Mouse (Mus musculus) urinary bladder, adult 18-20 months (tissue): ENCODE data around the gene Elmsan1.

Experiments
- DNase-seq, 2 experiments: peaks; one replicate each; pipeline ENCODE4 v3.0.0; 2022; ENCODE audit warnings: low spot score in 2 of 2, mixed read lengths in 2 of 2

Gene Elmsan1

DNA sequence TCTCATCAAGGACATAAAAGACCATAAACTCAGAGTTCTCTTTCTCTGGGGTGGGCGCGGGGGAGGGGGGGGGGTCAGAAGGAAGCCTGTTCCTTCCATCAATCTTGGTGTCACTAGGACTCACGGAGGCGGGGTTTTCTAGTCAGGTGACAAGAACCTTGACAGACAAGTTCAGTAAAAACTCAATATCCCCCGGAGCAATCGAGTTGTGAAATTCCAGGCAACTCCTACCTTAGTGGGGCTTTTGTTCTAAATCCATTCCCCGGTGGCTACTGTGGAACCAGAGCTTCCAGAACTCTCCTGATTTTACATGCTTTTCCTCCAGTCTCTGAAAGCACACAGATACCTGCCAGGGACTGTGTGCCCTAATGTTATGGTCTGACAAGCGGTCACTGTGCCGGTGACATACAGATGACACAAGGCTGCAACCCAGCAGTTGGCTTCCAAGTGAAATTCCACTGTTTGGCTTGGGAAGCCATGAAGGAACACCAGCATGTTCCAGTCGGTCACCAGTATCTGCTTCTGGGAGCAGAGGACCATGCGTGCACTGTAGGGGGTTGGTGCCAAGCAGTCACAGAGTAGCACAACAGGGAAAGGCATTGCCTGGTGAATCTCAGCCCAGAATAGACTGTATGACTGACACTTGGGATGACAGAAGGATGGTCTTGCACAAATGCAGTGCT is 2.8 kb downstream of the Elmsan1 start:
- no peak for DNase-seq

DNA sequence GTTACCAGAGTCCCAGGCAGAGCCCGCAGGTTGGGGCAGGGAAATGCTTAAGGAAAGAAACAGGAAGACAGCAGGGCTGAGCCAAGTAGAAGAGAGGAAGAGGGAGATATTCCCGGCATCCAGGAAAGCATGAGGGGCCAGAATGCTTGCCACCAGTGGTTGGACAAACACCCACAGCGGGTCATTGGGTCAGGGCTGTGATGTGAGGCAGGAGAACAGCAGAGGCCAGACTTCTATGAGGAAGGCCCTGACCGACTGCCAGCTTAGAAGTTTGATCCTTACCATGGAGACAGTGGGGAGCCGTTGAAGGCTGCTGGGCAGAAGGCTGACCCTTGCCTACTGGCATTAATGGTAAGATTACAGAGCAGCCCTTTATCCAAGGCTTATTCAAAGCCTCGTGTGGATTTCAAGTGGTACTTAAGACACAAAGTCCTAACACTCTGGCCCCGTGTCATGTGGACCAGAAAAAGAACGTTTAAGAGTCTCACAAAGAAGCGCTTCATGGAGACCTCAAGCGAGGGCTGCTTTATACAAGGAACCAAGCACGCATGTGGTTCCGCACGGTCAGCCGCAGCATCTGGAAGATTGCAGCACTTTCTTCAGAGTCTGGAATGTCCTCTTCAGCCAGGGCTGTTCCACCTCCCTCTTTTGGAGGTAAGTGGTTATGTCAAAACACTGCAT is 4.0 kb downstream of the Elmsan1 start:
- DNase-seq, result no peak

DNA sequence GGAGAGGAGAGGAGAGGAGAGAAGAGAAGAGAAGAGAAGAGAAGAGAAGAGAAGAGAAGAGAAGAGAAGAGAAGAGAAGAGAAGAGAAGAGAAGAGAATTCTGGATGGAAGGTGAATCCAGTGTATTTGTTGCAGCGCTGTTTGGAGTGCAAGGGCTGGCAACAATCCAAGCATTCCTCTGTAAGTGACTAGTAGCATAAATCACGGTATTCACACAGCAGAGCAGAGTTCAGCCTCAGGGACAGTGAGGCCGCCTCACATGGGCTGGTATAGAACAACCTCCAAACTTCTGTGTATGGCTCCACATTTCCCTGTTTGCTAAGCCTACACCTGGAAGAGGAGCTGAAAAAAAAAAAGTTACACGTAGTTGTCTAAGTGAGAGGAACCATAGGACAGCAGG is 6.4 kb downstream of the Elmsan1 start:
- DNase-seq, result no peak

GRCm38 (mm10) chr12:84211021-84211538 is 7.6 kb downstream of the Elmsan1 start:
- DNase-seq, result no peak

DNA sequence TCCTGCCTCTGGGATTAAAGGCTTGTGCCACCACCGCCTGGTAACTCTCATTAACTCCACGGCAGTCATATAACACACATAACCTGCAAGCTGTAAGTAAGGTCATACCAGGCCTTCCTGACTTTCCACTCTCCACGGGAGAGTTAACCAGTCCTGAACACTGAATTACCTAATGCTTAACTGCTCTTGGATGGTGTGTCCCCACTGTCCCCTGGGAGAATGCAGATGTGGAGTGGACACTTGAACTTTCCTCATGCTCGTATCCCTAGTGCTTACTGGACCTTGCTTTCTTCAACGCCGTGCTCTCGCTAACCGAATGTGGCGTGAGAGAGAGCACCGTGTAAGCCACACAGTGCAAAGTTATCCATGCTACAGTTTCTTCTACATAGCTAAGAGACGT is 8.4 kb downstream of the Elmsan1 start:
- no peak for DNase-seq

DNA sequence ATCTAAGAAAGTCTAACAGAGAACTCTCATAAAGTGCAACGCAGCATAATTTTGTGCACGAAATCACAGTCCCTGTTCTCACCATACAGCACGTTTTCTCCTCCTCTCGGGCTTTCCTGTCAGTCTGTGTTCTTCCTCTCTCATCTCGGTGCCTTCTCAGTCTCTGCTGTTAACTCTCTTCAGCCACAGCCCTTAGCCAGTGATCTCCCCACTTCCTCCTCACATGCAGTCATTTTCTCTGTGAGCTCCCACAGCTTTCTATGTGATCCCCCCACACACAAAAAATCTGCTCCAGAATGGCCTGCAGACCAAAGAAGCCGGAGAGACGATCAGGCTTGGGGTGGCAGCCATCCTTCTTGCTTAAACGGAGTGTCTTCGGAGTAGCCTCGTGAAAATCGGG is 9.6 kb downstream of the Elmsan1 start:
- no peak for DNase-seq

GRCm38 (mm10) chr12:84207209-84207817 is 11.4 kb downstream of the Elmsan1 start:
- no peak for DNase-seq

DNA sequence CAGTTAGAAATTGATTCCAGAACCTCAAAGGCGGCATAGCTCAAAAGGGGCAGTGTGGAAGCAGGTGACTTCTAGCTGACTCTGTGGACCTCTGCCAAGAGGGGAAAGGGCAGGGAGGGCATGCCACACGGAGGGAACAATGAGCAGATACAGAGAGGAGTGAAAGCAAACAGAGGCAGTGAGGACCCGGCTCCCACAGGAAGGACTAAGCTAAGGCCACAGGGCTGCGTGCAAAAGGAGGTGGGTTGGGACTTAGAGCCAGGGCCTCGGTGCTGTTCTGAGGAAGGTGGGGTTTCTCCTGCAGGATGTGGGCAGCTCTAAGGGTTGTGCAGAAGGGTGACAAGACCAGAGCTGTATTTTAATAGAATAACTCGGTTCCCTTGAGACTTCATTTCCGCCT is 12.2 kb downstream of the Elmsan1 start:
- no peak for DNase-seq

- DNase-seq, result no peak
Observed at GRCm38 (mm10) chr12:84205659-84206185, 13.0 kb downstream of the Elmsan1 start.

DNA sequence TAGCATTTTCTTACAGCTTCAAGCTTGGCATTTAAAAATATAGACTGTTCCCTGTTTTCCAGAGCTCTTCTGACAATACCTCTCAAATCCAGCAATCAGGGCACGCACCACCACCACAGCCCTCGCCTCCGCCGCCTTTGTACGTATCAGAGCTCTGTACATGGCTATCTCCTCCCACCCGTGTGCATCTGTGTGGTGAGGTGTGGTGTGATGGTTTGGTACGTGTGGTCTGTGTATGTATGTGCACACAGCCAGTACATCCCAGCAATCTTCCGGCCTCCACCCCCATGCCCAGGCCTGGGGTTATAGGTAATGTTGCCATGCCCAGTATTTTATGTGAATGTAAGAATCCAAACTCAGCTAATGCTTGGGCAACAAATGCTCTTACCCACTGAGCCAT is 14.0 kb downstream of the Elmsan1 start:
- DNase-seq, result no peak

- no peak for DNase-seq
Observed at GRCm38 (mm10) chr12:84203778-84204216, 14.9 kb downstream of the Elmsan1 start.

- no peak for DNase-seq
Observed at GRCm38 (mm10) chr12:84203170-84203777, 15.4 kb downstream of the Elmsan1 start.

GRCm38 (mm10) chr12:84202561-84202960 is 16.1 kb downstream of the Elmsan1 start:
- no peak for DNase-seq

DNA sequence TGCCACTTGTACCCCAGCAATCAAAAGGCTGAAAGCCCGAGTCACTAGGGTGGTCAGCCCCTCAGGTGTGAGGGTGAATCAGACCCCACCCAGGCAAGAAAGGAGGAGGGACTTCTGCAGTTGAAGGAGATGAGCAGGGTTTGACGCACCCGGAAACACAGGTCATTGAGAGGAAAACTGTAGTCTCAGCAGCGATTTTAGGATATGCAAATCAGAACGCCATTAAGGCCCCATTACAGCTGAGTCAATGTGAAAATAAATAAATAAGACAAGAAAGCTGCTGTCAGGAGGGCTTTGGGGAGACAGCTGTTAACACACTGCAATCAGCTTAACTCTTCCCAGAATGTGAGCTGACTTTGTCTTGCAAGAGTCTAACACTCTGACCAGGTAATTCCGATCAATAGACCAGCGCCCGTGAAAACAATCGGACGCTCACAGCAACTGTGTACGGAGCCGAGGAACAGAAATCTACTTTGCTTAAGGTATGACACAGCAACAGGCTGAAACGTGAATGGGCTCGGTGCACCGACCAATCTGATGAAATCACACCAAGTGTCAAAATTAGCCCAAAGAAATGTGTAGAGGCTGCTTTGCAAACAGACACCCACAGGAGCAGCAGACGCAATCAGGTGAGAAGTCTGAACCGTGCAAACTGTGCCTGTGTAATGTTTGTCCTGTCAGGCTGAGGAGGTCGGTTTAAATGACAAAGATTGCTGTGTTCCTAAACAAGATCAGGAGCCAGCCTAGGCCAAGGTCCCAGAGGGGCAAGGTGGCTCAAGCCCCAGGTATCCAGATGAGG is 16.8 kb downstream of the Elmsan1 start:
- DNase-seq, result no peak

- no peak for DNase-seq
Observed at GRCm38 (mm10) chr12:84201222-84201621, 17.5 kb downstream of the Elmsan1 start.

GRCm38 (mm10) chr12:84198880-84199279 is 19.8 kb downstream of the Elmsan1 start:
- no peak for DNase-seq

- no peak for DNase-seq
Observed at GRCm38 (mm10) chr12:84198076-84198679, 20.5 kb downstream of the Elmsan1 start.

GRCm38 (mm10) chr12:84195195-84195594 is 23.5 kb downstream of the Elmsan1 start:
- no peak for DNase-seq

DNA sequence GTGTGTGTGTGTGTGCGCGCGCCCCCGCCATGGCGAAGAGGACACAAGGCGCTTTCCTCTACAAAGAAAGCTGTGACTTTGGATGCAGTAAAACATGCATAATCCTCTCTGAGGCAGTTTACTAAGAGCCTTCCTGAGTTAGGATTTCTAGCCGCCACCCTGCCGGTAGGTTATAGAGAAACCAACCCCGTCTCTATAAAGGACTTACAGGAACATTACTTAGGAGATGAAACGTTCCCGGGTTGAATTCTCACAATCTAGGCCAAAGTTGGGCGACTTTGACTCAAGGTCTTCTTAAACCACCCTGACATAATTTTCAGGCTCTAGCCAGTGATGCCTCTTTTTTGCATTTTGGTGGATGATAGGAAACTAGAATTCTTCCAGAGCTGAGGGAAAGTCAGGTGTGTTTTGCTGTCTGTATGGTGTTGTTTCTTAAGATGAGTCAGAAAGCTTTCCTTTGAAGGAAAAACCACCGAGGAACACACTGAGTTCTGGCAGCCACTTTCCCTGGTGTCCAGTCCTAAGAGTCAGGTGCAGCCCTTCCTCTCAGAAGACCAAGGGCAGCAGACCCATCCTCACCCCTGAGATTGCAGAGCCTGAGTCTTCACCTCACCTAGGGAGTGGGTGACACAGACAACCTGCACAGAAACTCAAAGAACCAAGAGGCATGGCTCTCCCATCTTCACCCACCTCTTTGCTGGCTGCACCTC is 24.1 kb downstream of the Elmsan1 start:
- no peak for DNase-seq
